Mouse (Mus musculus): Measurements from ENCODE around the gene Tapt1.
"Not testable (repeated sequence)": the region's sequence is repeated elsewhere in the genome, so short reads cannot be mapped to it uniquely, and the experiment has no call there.

Tapt1 gene

GRCm38 (mm10) chr5:44196167-44196566 lies 30.3 kb downstream of the Tapt1 start:
- no peak for DNase-seq

GRCm38 (mm10) chr5:44187370-44187769 lies 39.1 kb downstream of the Tapt1 start:
- no peak for DNase-seq

GRCm38 (mm10) chr5:44181669-44182068 lies 44.8 kb downstream of the Tapt1 start:
- DNase-seq, result peak; percentile 78

GRCm38 (mm10) chr5:44180450-44180849 lies 46.0 kb downstream of the Tapt1 start:
- no peak for DNase-seq

- DNase-seq, result no peak
Observed at GRCm38 (mm10) chr5:44174046-44174445, 52.4 kb downstream of the Tapt1 start.

- DNase-seq, result no peak
Observed at GRCm38 (mm10) chr5:44166866-44167265, 59.6 kb downstream of the Tapt1 start.

- peak; percentile 59 for DNase-seq
Observed at GRCm38 (mm10) chr5:44165854-44166253, 60.6 kb downstream of the Tapt1 start.

GRCm38 (mm10) chr5:44164233-44164776 lies 62.1 kb downstream of the Tapt1 start:
- DNase-seq, result no peak

- DNase-seq, result no peak
Observed at GRCm38 (mm10) chr5:44163318-44163717, 63.1 kb downstream of the Tapt1 start.

- no peak for DNase-seq
Observed at GRCm38 (mm10) chr5:44162786-44163185, 63.6 kb downstream of the Tapt1 start.

- no peak for DNase-seq
Observed at GRCm38 (mm10) chr5:44159679-44160438, 66.6 kb downstream of the Tapt1 start.

GRCm38 (mm10) chr5:44159231-44159630 lies 67.2 kb downstream of the Tapt1 start:
- no peak for DNase-seq

GRCm38 (mm10) chr5:44158458-44158857 lies 68.0 kb downstream of the Tapt1 start:
- DNase-seq, result no peak

- no peak for DNase-seq
Observed at GRCm38 (mm10) chr5:44157760-44158159, 68.7 kb downstream of the Tapt1 start.

GRCm38 (mm10) chr5:44153050-44153449 lies 73.4 kb downstream of the Tapt1 start:
- DNase-seq, result peak; percentile 74

GRCm38 (mm10) chr5:44151327-44152051 lies 74.9 kb downstream of the Tapt1 start:
- peak; percentile 70 for DNase-seq

GRCm38 (mm10) chr5:44147732-44148131 lies 78.7 kb downstream of the Tapt1 start:
- no peak for DNase-seq

GRCm38 (mm10) chr5:44146437-44147332 lies 79.7 kb downstream of the Tapt1 start:
- DNase-seq, result peak; percentile 34

GRCm38 (mm10) chr5:44143467-44144235 lies 82.8 kb downstream of the Tapt1 start:
- DNase-seq, result no peak

GRCm38 (mm10) chr5:44127487-44127886 lies 98.9 kb downstream of the Tapt1 start:
- DNase-seq, result no peak

- DNase-seq, result not testable (repeated sequence)
Observed at GRCm38 (mm10) chr5:44126574-44126973, 99.9 kb downstream of the Tapt1 start.
